Mouse (Mus musculus): ENCODE measurements around the gene Pgm1. TPM values are rescaled to one million over a fixed set of nuclear protein-coding genes. Genes with fewer than 3 reads are reported as not detected.

Pgm1 gene
- polyA plus RNA-seq, 1 experiment from 2014 or later, result 143 TPM

- WGBS, result 86% methylated on average over 6 of the region's 6 CpGs
- TF ChIP-seq CTCF (IDR thresholded peaks at IDR 0.05; ENCODE audit: low read depth), result no peak
Measured at GRCm38 (mm10) chr4:99966555-99966954, 37.3 kb downstream of the Pgm1 start.

GRCm38 (mm10) chr4:99969328-99969727, 40.1 kb downstream of the Pgm1 start:
- no peak overlapping the region for H3K9ac ChIP-seq (ENCODE audit: low read depth, low read length)
- WGBS, result 59% methylated on average over 5 of the region's 5 CpGs
- H3K9me3 ChIP-seq (ENCODE audit: control insufficient read depth), result no peaks in the 10 kb centered on the region
- H3K4me3 ChIP-seq (ENCODE audit: low read depth, low read length), result no peak overlapping the region
- TF ChIP-seq CTCF (IDR thresholded peaks at IDR 0.05; ENCODE audit: low read depth), result no peak
- H3K4me1 ChIP-seq (replicated peaks; ENCODE audit: control insufficient read depth, insufficient read depth, low read length), result no peaks in the 10 kb centered on the region
- no peaks in the 10 kb centered on the region for H3K27me3 ChIP-seq (replicated peaks; ENCODE audit: control insufficient read depth, insufficient read depth, low read length)
- H3K36me3 ChIP-seq (ENCODE audit: control insufficient read depth, insufficient read depth), result peaks cover 77% of the 10 kb centered on the region
- ATAC-seq, result no peak
- H3K27ac ChIP-seq (ENCODE audit: low read depth, low read length), result no peak overlapping the region
- H3K4me2 ChIP-seq (replicated peaks; ENCODE audit: low read depth), result no peak overlapping the region

More at GRCm38 (mm10) chr4:99966555-99966954, 37.3 kb downstream of the Pgm1 start:
- Histone ChIP-seq H3K4me1 (replicated peaks; ENCODE audit: control insufficient read depth, insufficient read depth, low read length) (no peaks in the 10 kb centered on the region), H3K27me3 (replicated peaks; ENCODE audit: control insufficient read depth, insufficient read depth, low read length) (no peaks in the 10 kb centered on the region), H3K27ac (ENCODE audit: low read depth, low read length) (no peak overlapping the region), H3K4me2 (replicated peaks; ENCODE audit: low read depth) (no peak overlapping the region), H3K36me3 (ENCODE audit: control insufficient read depth, insufficient read depth) (peaks cover 72% of the 10 kb centered on the region), H3K9me3 (ENCODE audit: control insufficient read depth) (no peaks in the 10 kb centered on the region), H3K4me3 (ENCODE audit: low read depth, low read length) (no peak overlapping the region), H3K9ac (ENCODE audit: low read depth, low read length) (no peak overlapping the region)
- ATAC-seq, result no peak

- H3K4me3 ChIP-seq (ENCODE audit: low read depth, low read length), result no peak overlapping the region
- no peak for ATAC-seq
- 60% methylated on average over 4 of the region's 4 CpGs for WGBS
- peaks cover 71% of the 10 kb centered on the region for H3K36me3 ChIP-seq (ENCODE audit: control insufficient read depth, insufficient read depth)
- no peaks in the 10 kb centered on the region for H3K4me1 ChIP-seq (replicated peaks; ENCODE audit: control insufficient read depth, insufficient read depth, low read length)
- no peak overlapping the region for H3K27ac ChIP-seq (ENCODE audit: low read depth, low read length)
- H3K9ac ChIP-seq (ENCODE audit: low read depth, low read length), result no peak overlapping the region
- no peak for TF ChIP-seq CTCF (IDR thresholded peaks at IDR 0.05; ENCODE audit: low read depth)
- H3K27me3 ChIP-seq (replicated peaks; ENCODE audit: control insufficient read depth, insufficient read depth, low read length), result no peaks in the 10 kb centered on the region
- H3K4me2 ChIP-seq (replicated peaks; ENCODE audit: low read depth), result no peak overlapping the region
- no peaks in the 10 kb centered on the region for H3K9me3 ChIP-seq (ENCODE audit: control insufficient read depth)
Measured at GRCm38 (mm10) chr4:99970097-99970496, 40.9 kb downstream of the Pgm1 start.

- Histone ChIP-seq H3K4me3 (ENCODE audit: low read depth, low read length) (no peak overlapping the region), H3K27ac (ENCODE audit: low read depth, low read length) (no peak overlapping the region), H3K9ac (ENCODE audit: low read depth, low read length) (no peak overlapping the region), H3K27me3 (replicated peaks; ENCODE audit: control insufficient read depth, insufficient read depth, low read length) (no peaks in the 10 kb centered on the region), H3K9me3 (ENCODE audit: control insufficient read depth) (no peaks in the 10 kb centered on the region), H3K4me1 (replicated peaks; ENCODE audit: control insufficient read depth, insufficient read depth, low read length) (no peaks in the 10 kb centered on the region), H3K36me3 (ENCODE audit: control insufficient read depth, insufficient read depth) (peaks cover 52% of the 10 kb centered on the region), H3K4me2 (replicated peaks; ENCODE audit: low read depth) (no peak overlapping the region)
- no peak for TF ChIP-seq CTCF (IDR thresholded peaks at IDR 0.05; ENCODE audit: low read depth)
- 85% methylated on average over 6 of the region's 6 CpGs for WGBS
- no peak for ATAC-seq
Measured at GRCm38 (mm10) chr4:99972886-99973285, 43.7 kb downstream of the Pgm1 start.

GRCm38 (mm10) chr4:99973931-99974330, 44.7 kb downstream of the Pgm1 start:
- ATAC-seq, result no peak
- H3K9ac ChIP-seq (ENCODE audit: low read depth, low read length), result no peak overlapping the region
- no peak for TF ChIP-seq CTCF (IDR thresholded peaks at IDR 0.05; ENCODE audit: low read depth)
- H3K4me2 ChIP-seq (replicated peaks; ENCODE audit: low read depth), result no peak overlapping the region
- H3K9me3 ChIP-seq (ENCODE audit: control insufficient read depth), result no peaks in the 10 kb centered on the region
- no peaks in the 10 kb centered on the region for H3K4me1 ChIP-seq (replicated peaks; ENCODE audit: control insufficient read depth, insufficient read depth, low read length)
- no peaks in the 10 kb centered on the region for H3K27me3 ChIP-seq (replicated peaks; ENCODE audit: control insufficient read depth, insufficient read depth, low read length)
- 92% methylated on average over 1 of the region's 1 CpGs for WGBS
- H3K27ac ChIP-seq (ENCODE audit: low read depth, low read length), result no peak overlapping the region
- no peak overlapping the region for H3K4me3 ChIP-seq (ENCODE audit: low read depth, low read length)
- peaks cover 46% of the 10 kb centered on the region for H3K36me3 ChIP-seq (ENCODE audit: control insufficient read depth, insufficient read depth)

- H3K9ac ChIP-seq (ENCODE audit: low read depth, low read length), result no peak overlapping the region
- no peak for TF ChIP-seq CTCF (IDR thresholded peaks at IDR 0.05; ENCODE audit: low read depth)
Measured at GRCm38 (mm10) chr4:99974375-99974774, 45.2 kb downstream of the Pgm1 start.

GRCm38 (mm10) chr4:99979326-99979725, 50.1 kb downstream of the Pgm1 start:
- peaks cover 43% of the 10 kb centered on the region for H3K36me3 ChIP-seq (ENCODE audit: control insufficient read depth, insufficient read depth)
- H3K27ac ChIP-seq (ENCODE audit: low read depth, low read length), result no peak overlapping the region
- H3K4me3 ChIP-seq (ENCODE audit: low read depth, low read length), result no peak overlapping the region
- H3K4me2 ChIP-seq (replicated peaks; ENCODE audit: low read depth), result no peak overlapping the region
- ATAC-seq, result no peak
- no peaks in the 10 kb centered on the region for H3K4me1 ChIP-seq (replicated peaks; ENCODE audit: control insufficient read depth, insufficient read depth, low read length)
- no peaks in the 10 kb centered on the region for H3K27me3 ChIP-seq (replicated peaks; ENCODE audit: control insufficient read depth, insufficient read depth, low read length)
- TF ChIP-seq CTCF (IDR thresholded peaks at IDR 0.05; ENCODE audit: low read depth), result no peak
- 93% methylated on average over 5 of the region's 5 CpGs for WGBS
- no peak overlapping the region for H3K9ac ChIP-seq (ENCODE audit: low read depth, low read length)
- no peaks in the 10 kb centered on the region for H3K9me3 ChIP-seq (ENCODE audit: control insufficient read depth)

More at GRCm38 (mm10) chr4:99974375-99974774, 45.2 kb downstream of the Pgm1 start:
- WGBS, result 83% methylated on average over 5 of the region's 5 CpGs
- peaks cover 45% of the 10 kb centered on the region for H3K36me3 ChIP-seq (ENCODE audit: control insufficient read depth, insufficient read depth)
- H3K4me2 ChIP-seq (replicated peaks; ENCODE audit: low read depth), result no peak overlapping the region
- no peak overlapping the region for H3K27ac ChIP-seq (ENCODE audit: low read depth, low read length)
- no peaks in the 10 kb centered on the region for H3K9me3 ChIP-seq (ENCODE audit: control insufficient read depth)
- H3K27me3 ChIP-seq (replicated peaks; ENCODE audit: control insufficient read depth, insufficient read depth, low read length), result no peaks in the 10 kb centered on the region
- ATAC-seq, result no peak
- no peak overlapping the region for H3K4me3 ChIP-seq (ENCODE audit: low read depth, low read length)
- H3K4me1 ChIP-seq (replicated peaks; ENCODE audit: control insufficient read depth, insufficient read depth, low read length), result no peaks in the 10 kb centered on the region

All from intestine, postnatal 0 days (tissue).